Comparison of ENCODE assay signal across 7 mouse cellular contexts in genomic region chr15:102517976-102518858, GRCm38 (mm10). TPM values are rescaled to one million over a fixed set of nuclear protein-coding genes. Genes with fewer than 3 reads are reported as not detected.
DNase-seq lines count a peak whose midpoint lies in the region; ATAC-seq lines count a peak whose summit lies in the region.

Tarbp2 (plus strand) TSS chr15:102518192.

- no peaks in the 10 kb centered on the region for H3K9me3 ChIP-seq in embryonic facial prominence, embryonic 11.5 days (replicated peaks; ENCODE audit: control insufficient read depth, low read length)
- no peaks in the 10 kb centered on the region for H3K9me3 ChIP-seq in limb, embryonic 10.5 days (replicated peaks)
- H3K9me3 ChIP-seq in midbrain, embryonic 13.5 days = no peaks in the 10 kb centered on the region

- peak; percentile 100 for DNase-seq in adrenal gland, postnatal 14 days
- DNase-seq in embryonic facial prominence, embryonic 11.5 days (ENCODE audit: low spot score) = peak; percentile 100
- peak; percentile 100 for DNase-seq in kidney, adult 11 months
- peak; percentile 98 for DNase-seq in limb, embryonic 10.5 days (ENCODE audit: low spot score)
- DNase-seq in spleen, adult 12 weeks (ENCODE audit: low spot score) = peak; percentile 98

- H3K27ac ChIP-seq in embryonic facial prominence, embryonic 11.5 days (replicated peaks; ENCODE audit: low read depth, low read length) = peak within 1 kb of the TSS; percentile 98
- H3K27ac ChIP-seq in limb, embryonic 10.5 days = peak within 1 kb of the TSS; percentile 98
- H3K27ac ChIP-seq in midbrain, embryonic 13.5 days = peak within 1 kb of the TSS; percentile 99

- WGBS in embryonic facial prominence, embryonic 11.5 days = under 1% methylated on average over 60 of the region's 60 CpGs
- WGBS in limb, embryonic 10.5 days = under 1% methylated on average over 60 of the region's 60 CpGs
- WGBS in midbrain, embryonic 13.5 days = under 1% methylated on average over 60 of the region's 60 CpGs

- peak; percentile 90 for ATAC-seq in embryonic facial prominence, embryonic 11.5 days (replicated peaks; ENCODE audit: insufficient number of reproducible peaks, low FRiP score, low TSS enrichment, low read depth)
- peak; percentile 77 for ATAC-seq in granulocyte monocyte progenitor cell, adult 5-6 weeks (replicated peaks; ENCODE audit: poor library complexity, severe bottlenecking)
- peak; percentile 92 for ATAC-seq in midbrain, embryonic 13.5 days

- no peaks in the 10 kb centered on the region for H3K36me3 ChIP-seq in embryonic facial prominence, embryonic 11.5 days (replicated peaks; ENCODE audit: control insufficient read depth, insufficient read depth, low read depth, low read length)
- peaks cover 33% of the 10 kb centered on the region for H3K36me3 ChIP-seq in limb, embryonic 10.5 days
- H3K36me3 ChIP-seq in midbrain, embryonic 13.5 days = peaks cover 26% of the 10 kb centered on the region

- no peaks in the 10 kb centered on the region; the same call in 1 of the 2 replicates for H3K4me1 ChIP-seq in embryonic facial prominence, embryonic 11.5 days (ENCODE audit: control insufficient read depth, insufficient read depth, low read length)
- peaks cover 37% of the 10 kb centered on the region for H3K4me1 ChIP-seq in limb, embryonic 10.5 days
- peaks cover 50% of the 10 kb centered on the region for H3K4me1 ChIP-seq in midbrain, embryonic 13.5 days (replicated peaks)

- peak within 1 kb of the TSS; percentile 61 for H3K4me3 ChIP-seq in embryonic facial prominence, embryonic 11.5 days (ENCODE audit: low read depth, low read length)
- H3K4me3 ChIP-seq in limb, embryonic 10.5 days = peak within 1 kb of the TSS; percentile 74
- H3K4me3 ChIP-seq in midbrain, embryonic 13.5 days (replicated peaks) = peak within 1 kb of the TSS; percentile 69

- H3K27me3 ChIP-seq in embryonic facial prominence, embryonic 11.5 days (ENCODE audit: control insufficient read depth, insufficient read depth, low read length) = no peaks in the 10 kb centered on the region
- no peaks in the 10 kb centered on the region for H3K27me3 ChIP-seq in limb, embryonic 10.5 days (ENCODE audit: low read depth, poor library complexity, severe bottlenecking)
- H3K27me3 ChIP-seq in midbrain, embryonic 13.5 days = no peaks in the 10 kb centered on the region

- H3K9ac ChIP-seq in embryonic facial prominence, embryonic 11.5 days (replicated peaks; ENCODE audit: low read length) = peak within 1 kb of the TSS; percentile 87
- H3K9ac ChIP-seq in midbrain, embryonic 13.5 days (replicated peaks) = peak within 1 kb of the TSS; percentile 87

- peak within 1 kb of the TSS; percentile 81 for H3K4me2 ChIP-seq in embryonic facial prominence, embryonic 11.5 days (ENCODE audit: low read depth, low read length)
- peak within 1 kb of the TSS; percentile 79 for H3K4me2 ChIP-seq in midbrain, embryonic 13.5 days (replicated peaks)

RNA-seq across cellular contexts. Expression of gene Tarbp2, which starts in this region (rescaled TPM):
- 34.2 and 35.0 TPM in 2 replicates for total RNA-seq in adrenal gland, postnatal 14 days (2021)
- polyA plus RNA-seq in embryonic facial prominence, embryonic 11.5 days (2014; fragmentation: Nextera tagmentation; extraction: Ambion mirVana) = 92.0 and 92.7 TPM in 2 replicates
- 29.4 and 36.3 TPM in 2 replicates for total RNA-seq in granulocyte monocyte progenitor cell, adult 5-6 weeks (2014; fragmentation: Nextera tagmentation)
- total RNA-seq in granulocyte monocyte progenitor cell, adult 5-6 weeks (2017) = 18.7 and 20.0 TPM in 2 replicates
- polyA plus RNA-seq in limb, embryonic 10.5 days (2016; fragmentation: Nextera tagmentation; extraction: Ambion mirVana) = 143 and 150 TPM in 2 replicates
- polyA plus RNA-seq in midbrain, embryonic 13.5 days (2015; fragmentation: Nextera tagmentation; extraction: Ambion mirVana) = 98.2 and 101 TPM in 2 replicates

Comparison
In these comparisons a context has a peak if more than half of its experiments do, and no peak if none do; other contexts are left out.
1. Peak in every context shown above with its lines: DNase-seq, ATAC-seq, H3K4me3 ChIP-seq and H3K27ac ChIP-seq.